Mouse (Mus musculus): ENCODE measurements at regions not wholly inside any gene's neighbourhood (a gene's known extent, or its start where the extent isn't known, plus 50 kb on each side); places are given as distances from the start of the nearest gene placed in this dataset.

GRCm38 (mm10) chrX:96876239-96876638, 163.0 kb downstream of the Gpr165 start:
- in situ Hi-C loops (cut with MboI; ENCODE audit: unreplicated experiment in 2 of 2): loop anchor here (25.0 kb wide), 3 partner anchors 714 to 1736 kb away; no protein-coding TSS in a partner anchor

- in situ Hi-C loops (cut with MboI; ENCODE audit: unreplicated experiment in 2 of 2): loop anchor here (25.0 kb wide), 3 partner anchors 716 to 1734 kb away; no protein-coding TSS in a partner anchor
Measured at GRCm38 (mm10) chrX:96878721-96879120, 165.5 kb downstream of the Gpr165 start.

- in situ Hi-C loops (cut with MboI; ENCODE audit: unreplicated experiment in 2 of 2): loop anchor here (25.0 kb wide), 3 partner anchors 717 to 1733 kb away; no protein-coding TSS in a partner anchor
Measured at GRCm38 (mm10) chrX:96879154-96879553, 165.9 kb downstream of the Gpr165 start.

GRCm38 (mm10) chrX:96900636-96901035, 171.8 kb upstream of the Pgr15l start:
- in situ Hi-C loops (cut with MboI; ENCODE audit: unreplicated experiment in 2 of 2): loop anchor here (10.0 to 25.0 kb wide), 3 partner anchors 512 to 1784 kb away; no protein-coding TSS in a partner anchor

Data from v-Abl transformed pro-B cells (cell line).